Mouse (Mus musculus) thymus, adult 2 months (tissue): Measurements from ENCODE around the gene Ccdc69. TPM values are rescaled to one million over a fixed set of nuclear protein-coding genes. Genes with fewer than 3 reads are reported as not detected.

Source experiments
- DNase-seq: peaks from one replicate; pipeline ENCODE4 v3.0.0; 2021
- H3K27ac ChIP-seq: fragments of 200-500 bp; 2 replicates; pipeline ENCODE4 v1.5.1; 2012; ENCODE audit warnings: low read length, control low read depth; ENCODE audit not compliant: control insufficient read depth, insufficient read depth
- H3K27me3 ChIP-seq: fragments of 200-500 bp; 2 replicates; pipeline ENCODE4 v1.6.1; 2012; ENCODE audit warnings: mild to moderate bottlenecking, low read length, moderate library complexity, mixed read lengths; ENCODE audit not compliant: control insufficient read depth, insufficient read depth
- H3K36me3 ChIP-seq: fragments of 200-500 bp; 2 replicates; pipeline ENCODE4 v1.6.1; 2012; ENCODE audit warnings: mild to moderate bottlenecking, low read length, moderate library complexity; ENCODE audit not compliant: control insufficient read depth, insufficient read depth
- H3K4me1 ChIP-seq: fragments of 200-500 bp; replicated peaks from 2 replicates; pipeline ENCODE4 v1.6.1; 2012; ENCODE audit warnings: low read length; ENCODE audit not compliant: control insufficient read depth, insufficient read depth
- H3K4me3 ChIP-seq: fragments of 200-500 bp; 2 replicates; pipeline ENCODE4 v1.5.1; 2012; ENCODE audit warnings: mild to moderate bottlenecking, low read length, control low read depth, moderate library complexity; ENCODE audit not compliant: control insufficient read depth, insufficient read depth
- CTCF ChIP-seq: fragments of 200-500 bp; IDR thresholded peaks from 2 replicates; pipeline ENCODE4 v1.5.1; 2012; ENCODE audit warnings: mild to moderate bottlenecking, control low read depth, low read length, moderate library complexity, borderline replicate concordance; ENCODE audit not compliant: control insufficient read depth, poor library complexity, insufficient read depth; ENCODE audit errors: extremely low read depth
- POLR2A ChIP-seq: fragments of 200-500 bp; IDR thresholded peaks from 2 replicates; pipeline ENCODE4 v1.6.1; 2012; ENCODE audit warnings: mild to moderate bottlenecking, low read length, control low read depth, moderate library complexity; ENCODE audit not compliant: control insufficient read depth, poor library complexity, insufficient read depth; ENCODE audit errors: extremely low read depth
- WGBS: fragments of 180-500 bp; shearing (Covaris S2); methylation state at CpG from one replicate; pipeline ENCODE4 v1.1.7; 2018; 5-methylcytosine and 5-hydroxymethylcytosine counted together
- polyA plus RNA-seq: library from polyadenylated mRNA; depleted of rRNA; stranded (reverse); fragments of >200 nt; gene quantifications from 2 replicates; pipeline ENCODE4 v1.2.3, GENCODE M21; 2012; rRNA removed

The Ccdc69 gene
- 13.9 and 16.5 TPM in 2 replicates for polyA plus RNA-seq

DNA sequence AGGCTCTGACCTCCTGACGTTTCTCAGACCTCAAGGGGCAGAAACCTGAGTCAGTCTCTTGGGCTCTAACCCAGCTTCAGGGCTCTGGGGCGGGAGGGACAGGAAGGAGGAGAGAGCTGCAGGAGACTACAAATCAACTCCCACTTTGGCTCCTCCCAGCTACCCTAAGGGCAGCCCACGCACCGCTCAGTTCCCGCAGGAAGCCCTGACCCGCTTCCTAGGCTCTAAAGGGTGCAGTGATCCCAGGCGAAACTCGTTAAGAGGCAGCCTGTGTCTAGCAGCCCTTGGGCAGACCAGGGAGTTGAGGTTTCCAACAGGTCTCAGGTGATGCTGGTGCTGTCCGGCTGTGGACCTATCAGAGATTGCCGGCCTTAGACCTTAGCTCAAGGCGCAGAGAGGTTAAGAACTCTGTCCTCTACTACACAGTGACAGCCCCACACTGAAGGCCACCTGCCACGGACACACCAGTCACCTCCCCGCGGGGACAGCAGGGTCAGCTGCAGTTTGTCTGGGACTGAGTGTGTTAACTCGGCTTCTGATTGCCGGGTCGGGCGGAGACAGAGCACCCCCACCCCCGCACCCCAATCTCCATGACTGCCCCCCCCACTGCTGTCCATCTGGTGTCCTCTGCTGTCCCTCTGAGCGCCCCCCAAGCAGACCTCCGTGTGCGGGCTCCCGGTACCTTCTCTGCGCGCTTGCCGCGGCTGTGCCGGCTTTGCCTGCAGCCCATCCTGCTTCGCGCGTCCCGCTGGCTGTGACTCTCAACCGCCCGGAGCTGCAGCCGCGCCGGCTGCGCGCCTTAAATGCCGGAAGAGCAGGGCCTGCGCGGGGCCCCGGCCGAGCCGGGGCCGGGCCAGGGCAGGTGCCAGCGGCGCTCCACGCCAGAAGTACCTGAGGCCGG lies at the start of gene Ccdc69:
Gene Ccdc69, minus strand, starts transcription at position 801 of the 901 bp plus-strand sequence.
- Histone ChIP-seq H3K4me3 (peak within 1 kb of the TSS; percentile 89), H3K27ac (peak within 1 kb of the TSS; percentile 66), H3K27me3 (no peaks in the 10 kb centered on the region), H3K36me3 (no peaks in the 10 kb centered on the region), H3K4me1 (peaks cover 29% of the 10 kb centered on the region)
- TF ChIP-seq POLR2A: peak; percentile 90
- TF ChIP-seq CTCF: no peak
- peak; percentile 73 for DNase-seq
- under 1% methylated on average over 49 of the region's 50 CpGs for WGBS

DNA sequence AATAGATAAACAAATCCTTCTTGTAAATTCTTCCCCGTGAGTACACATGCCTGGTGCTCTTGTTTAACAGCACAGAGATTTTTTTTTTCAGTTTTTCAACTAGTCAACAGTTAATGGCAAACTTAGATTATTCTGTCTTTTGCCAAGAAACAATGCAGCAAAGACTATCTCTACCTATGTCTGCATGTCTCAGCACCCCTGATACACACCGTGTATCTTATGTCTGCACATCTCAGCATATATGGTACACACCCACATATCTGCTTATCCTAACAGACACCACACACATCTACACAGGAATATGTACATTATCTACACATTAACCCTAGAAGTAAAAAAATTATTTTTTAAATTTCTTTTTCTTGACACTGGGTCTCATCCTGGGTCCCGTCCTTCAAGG lies 48.7 kb upstream of the Ccdc69 start:
- no peaks in the 10 kb centered on the region for H3K27me3 ChIP-seq
- DNase-seq: no peak
- H3K36me3 ChIP-seq: no peaks in the 10 kb centered on the region
- no peak overlapping the region for H3K27ac ChIP-seq
- WGBS: 94% methylated on average over 3 of the region's 3 CpGs
- TF ChIP-seq CTCF: no peak
- no peak for TF ChIP-seq POLR2A
- H3K4me1 ChIP-seq: peaks cover 11% of the 10 kb centered on the region
- H3K4me3 ChIP-seq: no peak overlapping the region

DNA sequence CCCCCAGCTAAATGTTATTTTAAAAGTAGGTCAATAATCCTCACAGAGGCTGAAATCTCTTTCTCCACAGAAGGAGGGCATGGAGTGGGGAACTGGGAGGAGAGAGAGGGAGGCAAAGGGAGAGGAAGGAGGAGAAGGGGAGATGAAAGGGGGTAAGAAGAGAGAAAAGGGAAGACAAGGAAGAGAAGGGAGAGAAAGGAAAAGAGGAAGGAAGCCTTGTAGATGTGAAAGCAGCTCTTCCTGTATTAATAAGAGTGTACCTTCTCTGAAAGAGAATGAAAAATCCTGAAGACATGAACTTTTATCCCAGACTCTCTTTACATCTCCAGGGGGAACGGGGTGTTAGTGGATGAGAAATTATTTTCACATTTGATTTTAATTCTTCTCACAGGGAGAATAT lies 43.5 kb upstream of the Ccdc69 start:
- H3K4me3 ChIP-seq: peak overlapping the region; percentile 9; the same call in 1 of the 2 replicates
- DNase-seq: peak; percentile 24
- WGBS: 63% methylated on average over 1 of the region's 1 CpGs
- TF ChIP-seq CTCF (no peak), POLR2A (no peak)
- peak overlapping the region; percentile 100 for H3K27ac ChIP-seq
- H3K27me3 ChIP-seq: no peaks in the 10 kb centered on the region
- H3K36me3 ChIP-seq: no peaks in the 10 kb centered on the region
- H3K4me1 ChIP-seq: peaks cover 9% of the 10 kb centered on the region

DNA sequence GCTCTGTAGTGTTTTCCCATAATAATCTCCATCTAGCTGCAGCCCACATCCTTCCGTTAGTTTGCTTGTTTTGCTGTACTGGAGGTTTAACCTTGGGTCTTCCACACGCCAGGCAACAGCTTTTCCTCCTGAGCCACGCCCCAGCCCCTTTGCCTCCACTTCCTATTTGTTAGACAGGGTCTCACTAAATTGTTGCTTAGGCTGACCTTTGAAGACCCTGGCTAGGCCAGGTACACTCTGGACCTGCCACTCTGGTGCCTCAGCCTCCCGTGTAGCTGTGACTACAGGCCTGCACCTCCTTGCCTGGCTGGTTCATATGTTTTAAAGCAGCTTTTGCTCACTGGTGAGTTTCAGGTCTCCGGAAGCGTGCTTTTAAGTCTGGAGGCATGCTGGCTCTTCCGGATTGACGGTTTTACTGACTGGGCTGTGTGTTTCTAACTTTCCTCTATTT lies 42.9 kb upstream of the Ccdc69 start:
- H3K36me3 ChIP-seq: no peaks in the 10 kb centered on the region
- H3K27ac ChIP-seq: peak overlapping the region; percentile 100
- peak overlapping the region; percentile 38 for H3K4me3 ChIP-seq
- 5% methylated on average over 8 of the region's 8 CpGs for WGBS
- H3K4me1 ChIP-seq: peaks cover 9% of the 10 kb centered on the region
- peak; percentile 65 for TF ChIP-seq POLR2A
- no peak for TF ChIP-seq CTCF
- peak; percentile 77 for DNase-seq
- no peaks in the 10 kb centered on the region for H3K27me3 ChIP-seq

DNA sequence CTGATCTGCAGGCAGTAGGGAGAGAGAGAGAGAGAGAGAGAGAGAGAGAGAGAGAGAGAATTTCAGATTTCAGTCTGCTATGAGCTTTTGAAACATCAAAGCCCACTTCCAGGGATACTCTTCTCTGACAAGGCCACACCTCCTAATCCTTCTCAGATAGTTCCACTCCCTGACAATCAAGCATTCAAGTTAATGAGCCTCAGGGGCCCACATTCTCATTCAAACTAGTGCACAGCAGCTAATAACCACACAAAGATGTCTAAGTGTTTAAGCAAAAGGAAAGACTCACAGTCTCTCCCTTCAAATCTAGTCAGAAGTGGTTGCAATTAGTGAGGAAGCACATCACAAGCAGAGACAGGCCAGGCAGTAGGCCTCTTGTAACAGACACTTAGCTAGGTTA lies 42.3 kb upstream of the Ccdc69 start:
- TF ChIP-seq CTCF (no peak), POLR2A (no peak)
- DNase-seq: no peak
- peak overlapping the region; percentile 100 for H3K27ac ChIP-seq
- no peaks in the 10 kb centered on the region for H3K27me3 ChIP-seq
- no peak overlapping the region for H3K4me3 ChIP-seq
- H3K4me1 ChIP-seq: peaks cover 9% of the 10 kb centered on the region
- no peaks in the 10 kb centered on the region for H3K36me3 ChIP-seq

DNA sequence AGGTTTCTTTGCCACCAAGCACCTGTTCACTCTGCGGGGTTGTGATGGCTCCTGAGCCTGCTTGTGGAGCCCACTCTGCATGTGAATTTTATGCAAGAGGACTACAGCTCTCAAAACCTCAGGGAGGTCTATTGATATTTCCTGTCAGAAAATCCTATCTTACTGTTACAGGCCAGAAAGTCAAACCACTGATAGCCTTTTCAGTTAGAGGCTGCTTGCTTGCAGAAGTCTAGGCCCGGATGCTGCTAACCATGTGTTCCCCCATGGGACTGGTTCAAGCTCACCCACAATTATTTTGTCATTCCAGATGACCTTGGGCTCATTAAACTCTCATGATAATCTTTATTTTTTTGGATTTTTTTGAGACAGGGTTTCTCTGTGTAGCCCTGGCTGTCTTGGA lies 39.1 kb upstream of the Ccdc69 start:
- no peak overlapping the region for H3K4me3 ChIP-seq
- DNase-seq: no peak
- H3K4me1 ChIP-seq: peaks cover 19% of the 10 kb centered on the region
- WGBS: 30% methylated on average over 2 of the region's 2 CpGs
- no peaks in the 10 kb centered on the region for H3K36me3 ChIP-seq
- H3K27me3 ChIP-seq: no peaks in the 10 kb centered on the region
- no peak for TF ChIP-seq POLR2A
- TF ChIP-seq CTCF: no peak
- no peak overlapping the region; the same call in 1 of the 2 replicates for H3K27ac ChIP-seq

DNA sequence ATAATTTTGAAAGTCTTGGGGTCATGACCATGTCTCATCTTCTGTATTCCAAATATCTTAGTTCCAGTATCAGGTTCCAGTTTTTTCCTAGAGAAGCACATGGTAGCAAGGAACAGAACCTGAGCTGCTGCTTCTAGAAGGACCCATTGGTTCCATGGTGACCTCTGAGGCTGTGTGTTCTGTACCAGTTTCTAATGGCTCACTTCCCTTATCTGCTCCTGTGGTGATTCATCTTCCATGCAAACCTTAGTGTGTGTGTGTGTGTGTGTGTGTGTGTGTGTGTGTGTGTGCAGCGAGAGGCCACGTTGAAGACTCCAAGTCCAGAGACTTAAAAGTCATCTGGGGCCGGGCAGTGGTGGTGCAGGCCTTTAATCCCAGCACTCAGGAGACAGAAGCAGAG lies 38.1 kb upstream of the Ccdc69 start:
- Histone ChIP-seq H3K36me3 (no peaks in the 10 kb centered on the region), H3K27me3 (no peaks in the 10 kb centered on the region), H3K4me1 (peaks cover 14% of the 10 kb centered on the region), H3K27ac (no peak overlapping the region), H3K4me3 (no peak overlapping the region)
- TF ChIP-seq CTCF (no peak), POLR2A (no peak)
- 85% methylated on average over 3 of the region's 3 CpGs for WGBS
- no peak for DNase-seq
